Mouse (Mus musculus) testis, postnatal 14 days (tissue): ENCODE measurements at regions not wholly inside any gene's neighbourhood (a gene's known extent, or its start where the extent isn't known, plus 50 kb on each side); places are given as distances from the start of the nearest gene placed in this dataset.

Experiments
- DNase-seq: peaks from one replicate; pipeline ENCODE4 v3.0.0; 2021; ENCODE audit warnings: low spot score

DNA sequence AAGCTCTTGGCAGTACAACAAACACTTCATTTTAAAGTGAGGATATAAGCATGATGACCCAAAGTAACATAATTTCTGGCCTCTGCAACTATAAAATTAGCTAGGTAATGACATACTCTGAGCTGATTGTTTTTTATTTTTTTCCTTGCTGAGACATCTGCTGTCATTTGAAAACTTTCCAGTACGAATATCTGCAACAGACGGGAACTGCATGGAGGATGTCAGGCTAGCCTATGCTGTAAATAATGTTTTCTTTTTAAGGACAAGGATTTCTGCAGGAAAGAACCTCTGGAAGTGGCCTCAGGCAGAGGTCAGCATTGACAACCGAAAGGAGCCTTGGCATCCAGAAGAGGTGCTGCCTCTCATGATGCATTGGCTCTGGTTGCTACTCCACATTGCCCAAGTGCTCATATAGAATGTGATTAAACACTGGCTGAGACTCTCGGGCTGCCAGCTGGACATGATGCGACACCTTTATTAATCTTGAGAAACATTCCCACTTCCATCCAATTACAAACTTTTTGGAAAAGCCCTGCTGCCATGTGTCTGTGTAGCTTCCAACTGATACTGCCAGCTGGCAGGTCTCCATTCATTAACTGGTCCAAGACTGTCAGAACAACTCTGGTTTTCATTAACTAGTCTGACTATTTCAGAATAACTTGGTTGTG, 837.9 kb downstream of the Ryr2 start:
- DNase-seq, result no peak

DNA sequence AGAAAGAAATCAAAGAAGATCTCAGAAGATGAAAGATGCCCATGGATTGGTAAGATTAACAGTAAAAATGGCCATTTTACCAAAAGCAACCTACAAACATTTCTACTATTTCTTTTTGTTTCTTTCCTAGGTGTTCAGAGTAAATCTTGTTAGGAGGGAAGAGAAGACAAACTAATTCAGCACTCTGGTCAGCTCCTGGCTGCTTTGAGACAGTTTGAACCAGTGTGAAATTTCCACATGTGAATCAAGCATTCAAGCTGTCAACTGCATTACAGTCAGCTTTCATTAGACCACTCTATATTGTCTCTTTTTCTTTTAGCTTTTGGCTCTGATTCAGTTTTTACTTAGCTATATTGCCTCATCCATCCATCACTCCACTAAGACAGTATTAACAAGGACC, 859.2 kb downstream of the Ryr2 start:
- DNase-seq, result no peak

DNA sequence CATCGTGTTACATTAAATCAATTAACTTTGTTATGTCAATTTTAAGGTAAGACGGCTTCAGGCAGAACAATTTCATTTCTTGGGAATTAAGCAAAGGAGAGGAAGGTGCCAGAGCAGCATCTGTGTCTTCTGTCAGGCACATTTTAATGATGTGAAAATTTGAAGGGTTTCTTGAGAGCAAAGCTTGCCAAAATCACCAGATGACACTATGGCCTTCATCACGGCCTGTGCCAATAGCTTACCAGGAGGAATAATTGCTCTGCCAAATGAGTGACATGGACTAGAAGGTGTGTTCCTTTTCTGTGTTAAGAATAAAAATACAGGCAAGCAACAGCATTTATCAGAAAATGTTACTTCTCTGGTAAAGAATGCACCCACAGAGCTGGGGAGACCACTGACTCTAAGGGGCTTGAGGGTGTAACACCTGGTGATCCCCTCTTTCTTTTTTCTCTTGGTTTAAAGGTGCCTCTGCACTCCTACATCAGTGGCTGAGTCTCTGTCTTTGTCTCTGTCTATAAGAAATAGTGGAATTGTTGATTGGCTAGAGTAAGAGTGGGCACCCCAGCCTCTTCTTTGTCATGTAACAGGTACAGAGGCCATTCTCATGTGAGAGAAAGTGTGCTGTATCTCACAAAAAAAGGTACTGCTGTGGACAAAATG, 856.2 kb upstream of the Chrm3 start:
- no peak for DNase-seq

DNA sequence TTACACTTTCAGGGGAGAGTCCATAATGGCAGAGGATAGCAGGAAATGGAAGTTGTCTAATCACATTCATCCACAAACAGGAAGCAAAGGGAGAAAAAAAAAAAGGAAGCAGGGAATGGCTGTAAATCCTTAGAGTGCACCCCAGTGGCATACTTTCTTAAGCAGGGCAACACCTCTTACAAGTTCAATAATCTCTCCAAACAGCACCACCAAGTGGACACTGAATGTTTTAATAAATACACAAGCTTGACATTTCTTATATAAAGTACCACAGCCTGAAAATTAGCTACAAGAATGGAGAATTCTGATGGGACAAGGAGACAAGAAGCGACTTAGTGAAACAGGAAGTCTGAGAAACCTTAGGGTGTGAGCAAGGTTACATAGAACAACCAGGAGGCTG, 849.5 kb upstream of the Chrm3 start:
- DNase-seq, result no peak

DNA sequence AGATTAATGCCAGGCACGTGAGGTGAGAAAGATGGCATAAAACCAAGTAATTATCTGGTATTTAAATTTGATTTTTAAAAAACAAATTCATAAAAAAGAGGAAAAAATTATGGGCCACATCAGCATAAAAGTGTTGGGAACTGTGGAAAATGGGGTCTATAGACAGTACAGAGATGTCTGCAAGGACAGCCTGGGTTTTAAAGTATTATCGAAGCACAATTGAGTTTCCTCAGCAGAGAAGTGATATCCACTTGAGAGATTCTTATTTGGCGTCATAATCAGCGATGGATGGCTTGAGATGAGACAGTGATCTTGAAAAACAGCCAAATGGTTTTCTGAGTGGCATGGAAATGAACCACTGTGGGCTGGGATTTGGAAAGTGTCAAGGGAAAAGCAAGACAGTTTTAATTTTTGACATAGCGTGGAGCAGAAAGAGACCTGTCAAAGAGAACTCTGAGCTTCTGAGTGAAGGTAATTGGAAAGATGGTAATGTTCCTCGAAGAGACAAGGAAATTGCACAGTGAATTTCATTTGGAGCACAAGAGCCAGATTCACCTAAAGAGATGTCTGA, 844.7 kb upstream of the Chrm3 start:
- no peak for DNase-seq

DNA sequence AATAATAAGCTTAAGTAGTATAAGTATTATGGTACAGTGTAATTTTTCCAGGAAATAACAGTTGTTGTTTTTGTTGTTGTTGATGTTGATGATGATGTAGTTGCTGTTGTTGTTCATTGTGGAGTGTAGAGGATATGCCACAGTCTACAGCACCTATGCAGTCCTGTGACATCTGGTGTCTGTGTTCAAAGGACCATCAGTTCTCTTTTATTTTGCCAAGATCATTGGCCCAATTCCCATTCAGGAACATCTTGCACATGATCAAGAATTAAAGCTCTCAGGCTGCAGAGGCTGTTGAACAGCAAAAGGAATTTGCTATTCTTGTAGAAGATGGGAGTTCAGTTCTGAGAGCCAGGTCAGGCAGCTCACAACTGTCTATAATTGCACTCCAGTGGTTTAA, 841.3 kb upstream of the Chrm3 start:
- DNase-seq, result no peak

DNA sequence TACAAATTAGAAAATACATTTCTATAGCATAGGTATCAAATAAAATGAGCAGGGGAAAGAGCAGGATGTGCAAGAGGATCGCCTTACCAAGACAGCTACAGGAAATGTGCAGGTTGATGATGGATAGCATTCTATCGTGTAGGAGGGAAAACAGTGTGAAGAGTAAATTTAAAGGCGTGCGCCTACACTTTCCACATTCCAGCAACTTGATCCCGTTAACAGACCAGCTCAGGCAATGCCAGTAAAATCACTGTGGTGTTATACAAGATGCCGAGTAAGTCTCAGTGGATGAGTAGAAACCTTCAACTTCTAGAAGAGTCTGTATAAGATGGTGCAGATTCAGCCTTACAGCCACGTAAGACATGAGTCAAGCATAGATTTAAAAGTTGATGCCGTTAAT, 831.8 kb upstream of the Chrm3 start:
- no peak for DNase-seq

DNA sequence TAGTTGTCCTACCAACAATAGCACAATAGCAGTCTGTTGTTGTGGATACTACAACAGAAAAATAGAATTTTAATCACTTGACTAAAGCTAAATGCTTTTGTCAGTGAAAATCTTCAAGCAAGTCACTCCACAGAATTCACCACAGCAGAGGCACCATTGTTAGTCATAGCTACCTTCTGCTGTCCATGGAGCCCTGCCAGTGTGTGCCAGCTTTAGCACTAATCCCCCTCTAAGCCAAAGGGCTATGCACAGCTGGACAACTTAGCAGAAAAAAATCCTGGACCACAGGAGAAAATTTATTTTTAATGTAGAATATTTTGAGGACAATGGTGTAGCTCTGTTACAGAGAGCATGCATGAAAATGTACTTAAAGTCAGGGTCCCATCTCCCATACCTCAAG, 820.5 kb upstream of the Chrm3 start:
- no peak for DNase-seq

DNA sequence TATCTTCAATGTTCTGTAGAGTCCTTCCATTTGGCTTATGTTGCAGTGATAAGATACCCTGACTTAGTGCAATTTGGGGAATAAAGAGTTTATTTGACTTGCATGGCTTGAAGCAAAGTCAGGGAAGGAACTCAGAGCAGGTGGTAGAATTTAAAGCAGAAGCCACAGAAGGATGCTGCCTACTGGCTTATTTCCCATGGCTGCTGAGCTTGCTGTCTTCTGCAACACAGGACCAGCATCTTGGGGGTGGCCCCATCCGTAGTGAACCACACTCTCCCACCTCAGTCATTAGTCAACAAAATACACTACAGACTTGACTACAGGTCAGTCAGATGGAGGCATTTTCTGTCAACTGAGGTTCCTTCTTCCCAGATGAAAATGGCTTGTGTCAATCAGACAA, 819.7 kb upstream of the Chrm3 start:
- DNase-seq, result no peak

DNA sequence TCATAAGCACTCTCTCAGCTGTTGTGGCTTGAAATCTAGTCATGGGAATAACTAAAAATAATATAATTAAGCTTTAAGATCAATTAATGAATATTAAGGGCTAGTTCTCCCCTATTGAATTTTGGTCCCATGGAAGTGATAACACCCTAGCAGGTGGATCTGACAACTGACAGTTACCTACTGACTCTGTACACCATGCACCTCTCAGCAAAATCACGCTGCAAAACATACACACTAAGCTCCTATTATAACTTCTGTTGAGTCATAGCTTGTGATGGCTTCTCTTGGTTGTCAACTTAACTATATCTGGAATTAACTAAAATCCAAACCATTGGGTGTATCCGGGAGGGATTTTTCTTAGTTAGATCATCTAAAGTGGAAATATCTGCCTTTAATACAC, 817.9 kb upstream of the Chrm3 start:
- no peak for DNase-seq

DNA sequence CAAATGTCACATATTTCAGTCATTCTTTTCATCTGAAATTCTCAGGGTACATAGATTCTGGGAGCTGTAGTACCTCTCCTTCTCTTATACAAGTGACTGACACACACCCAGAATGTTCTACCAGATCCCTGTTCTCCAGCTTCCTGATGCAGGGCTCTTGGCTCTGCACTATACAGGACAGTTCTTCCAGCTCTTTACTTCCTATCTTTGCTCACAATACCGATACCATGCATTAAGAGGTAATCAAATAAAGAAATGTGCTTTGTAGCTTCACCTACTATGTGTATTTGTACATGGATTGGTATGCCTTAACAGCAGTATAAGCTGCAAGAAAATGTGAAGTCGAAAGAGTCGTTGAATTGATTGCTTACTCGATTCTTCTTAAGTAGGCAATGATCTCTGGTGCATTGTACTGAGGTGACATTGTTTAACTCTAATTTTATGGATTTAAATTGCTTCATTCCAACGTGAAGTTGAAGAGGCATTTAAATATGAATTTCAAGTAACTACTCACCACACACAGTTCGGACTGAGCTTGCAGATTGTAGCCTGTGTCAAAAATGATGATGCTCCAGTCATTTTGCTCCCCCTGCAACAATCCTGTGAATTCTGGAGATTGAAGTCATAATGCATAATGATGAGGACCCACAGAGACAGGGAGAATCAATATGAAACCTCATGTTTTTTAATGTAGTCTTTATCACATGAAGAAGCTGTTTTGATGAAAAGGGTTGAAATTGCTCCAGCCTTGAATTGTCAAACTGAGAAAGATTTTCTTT, 817.2 kb upstream of the Chrm3 start:
- no peak for DNase-seq

DNA sequence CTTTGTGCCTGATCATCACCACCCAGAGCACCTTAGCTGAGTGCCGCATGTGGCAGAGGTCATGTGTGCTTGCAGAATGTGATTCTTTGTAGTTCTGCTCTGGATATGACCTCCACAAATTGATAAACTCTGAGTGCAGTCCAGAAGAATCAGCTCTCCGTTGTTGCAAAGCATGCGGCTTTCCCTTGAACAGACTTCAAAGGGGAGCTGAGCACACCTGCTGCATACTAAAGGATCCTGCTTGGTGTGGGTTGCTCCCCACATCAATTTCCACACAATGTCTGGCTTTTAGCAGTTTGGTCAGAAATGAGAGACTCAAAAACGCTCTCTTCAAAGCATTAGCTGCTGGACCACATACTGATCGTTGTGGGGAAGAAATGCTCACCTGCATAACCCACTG, 806.5 kb upstream of the Chrm3 start:
- no peak for DNase-seq

DNA sequence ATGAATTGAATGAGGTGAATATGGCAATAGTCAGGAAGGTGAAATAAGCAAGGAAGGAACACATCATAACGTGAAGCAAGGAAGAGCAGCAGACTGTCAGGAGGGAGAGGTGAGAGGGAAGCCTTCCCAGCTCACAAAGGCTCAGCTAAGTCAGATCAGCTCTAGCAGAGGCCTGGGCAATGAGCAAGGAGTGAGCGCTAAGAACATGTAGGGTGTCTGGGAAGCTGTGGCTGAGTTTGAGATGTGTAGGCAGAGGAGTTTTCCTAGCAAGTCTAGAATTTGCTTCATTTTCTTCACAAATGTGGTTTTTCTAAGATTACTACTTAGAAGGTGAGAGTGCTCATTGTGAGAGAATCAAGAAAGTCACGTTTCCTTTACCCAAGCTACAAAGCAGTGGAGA, 803.5 kb upstream of the Chrm3 start:
- no peak for DNase-seq

DNA sequence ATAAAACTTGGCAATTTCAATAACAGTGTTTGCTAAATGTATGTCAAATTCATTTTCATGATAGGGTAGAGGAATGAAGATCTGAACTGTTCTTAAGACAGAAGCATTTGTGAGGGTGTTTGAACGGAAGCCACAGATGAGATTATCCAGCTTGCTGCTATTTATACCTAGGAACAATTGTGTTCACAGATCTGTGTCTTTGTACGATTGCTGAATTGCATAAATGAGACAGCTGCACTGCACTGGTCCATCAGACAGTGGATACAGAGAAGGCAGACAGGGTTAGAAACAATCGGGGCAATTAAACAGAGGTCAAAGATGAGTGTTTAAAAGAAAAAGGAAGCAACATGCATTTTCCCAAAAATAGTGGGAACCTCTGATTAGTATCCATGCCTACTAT, 786.6 kb upstream of the Chrm3 start:
- no peak for DNase-seq

DNA sequence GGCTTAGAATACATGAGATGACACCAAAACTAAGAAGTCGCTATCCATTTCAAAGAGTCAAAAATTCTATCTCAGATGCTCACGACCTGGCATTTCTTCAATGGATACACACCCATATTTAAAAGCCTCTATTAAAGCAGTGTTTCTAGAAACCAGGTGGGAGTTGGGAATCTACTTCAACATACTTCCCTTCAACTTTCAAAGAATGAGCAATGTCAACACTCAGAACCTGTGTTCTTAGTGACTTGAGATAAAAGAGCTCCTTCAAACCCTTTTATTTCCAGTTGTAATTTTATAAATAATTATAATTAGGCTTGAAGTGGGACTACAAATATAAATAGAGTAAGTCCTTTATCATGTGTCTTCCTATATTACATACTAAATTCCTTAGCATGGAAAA, 747.0 kb upstream of the Chrm3 start:
- no peak for DNase-seq

DNA sequence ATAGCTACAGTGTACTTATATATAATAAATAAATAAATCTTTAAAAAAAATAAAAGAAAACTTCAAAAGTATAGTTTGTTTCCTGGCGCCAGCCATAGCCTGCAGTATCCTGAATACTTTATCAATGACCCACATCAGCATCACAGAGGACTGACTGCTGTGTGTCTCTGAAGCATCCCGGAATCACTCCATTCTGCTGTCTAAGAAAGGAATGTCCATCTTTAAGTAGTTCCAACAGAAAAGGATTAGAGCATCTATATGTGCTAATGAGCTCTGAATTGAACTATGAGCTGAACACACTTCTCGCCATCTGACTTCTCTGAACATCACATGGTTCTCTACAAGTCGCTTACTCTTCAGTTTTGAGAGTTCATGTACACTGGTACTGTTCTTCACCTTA, 745.8 kb upstream of the Chrm3 start:
- DNase-seq, result no peak

DNA sequence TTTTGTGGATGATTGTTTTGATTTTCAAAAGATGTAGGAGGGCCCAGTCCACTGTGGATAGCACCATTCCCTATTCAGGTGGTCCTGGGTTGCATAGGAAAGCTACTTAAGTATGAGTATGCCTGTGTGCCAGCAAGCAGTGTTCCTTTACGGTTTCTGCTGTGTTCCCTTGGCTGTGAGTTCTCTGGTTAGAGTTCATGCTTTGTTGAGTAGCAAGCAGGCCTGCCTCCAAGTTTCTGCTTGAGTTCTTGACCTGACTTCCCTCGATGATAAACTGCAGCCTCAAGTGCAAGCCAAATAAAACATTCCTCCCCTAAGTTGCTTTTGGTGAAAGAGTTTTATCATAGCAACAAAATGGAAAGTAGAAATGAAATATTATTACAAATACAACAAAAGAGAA, 744.9 kb upstream of the Chrm3 start:
- DNase-seq, result no peak

DNA sequence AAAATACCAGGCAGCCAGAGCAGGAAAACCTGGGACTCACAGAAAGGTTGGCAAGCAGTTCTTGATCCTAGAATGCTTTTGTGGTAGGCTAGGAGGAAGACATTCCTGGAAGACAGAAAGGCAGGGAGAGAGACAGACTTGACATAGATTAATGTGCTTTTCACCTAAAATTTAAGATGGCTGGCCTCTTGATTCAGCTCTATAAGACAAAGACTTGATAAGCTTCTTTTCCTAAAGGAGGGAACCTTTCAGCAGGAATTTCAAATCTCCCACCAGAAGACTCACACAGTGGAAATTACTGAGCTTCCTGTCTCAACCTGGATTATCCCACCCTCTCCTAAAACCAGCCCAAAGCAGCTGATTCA, 738.9 kb upstream of the Chrm3 start:
- DNase-seq, result no peak

DNA sequence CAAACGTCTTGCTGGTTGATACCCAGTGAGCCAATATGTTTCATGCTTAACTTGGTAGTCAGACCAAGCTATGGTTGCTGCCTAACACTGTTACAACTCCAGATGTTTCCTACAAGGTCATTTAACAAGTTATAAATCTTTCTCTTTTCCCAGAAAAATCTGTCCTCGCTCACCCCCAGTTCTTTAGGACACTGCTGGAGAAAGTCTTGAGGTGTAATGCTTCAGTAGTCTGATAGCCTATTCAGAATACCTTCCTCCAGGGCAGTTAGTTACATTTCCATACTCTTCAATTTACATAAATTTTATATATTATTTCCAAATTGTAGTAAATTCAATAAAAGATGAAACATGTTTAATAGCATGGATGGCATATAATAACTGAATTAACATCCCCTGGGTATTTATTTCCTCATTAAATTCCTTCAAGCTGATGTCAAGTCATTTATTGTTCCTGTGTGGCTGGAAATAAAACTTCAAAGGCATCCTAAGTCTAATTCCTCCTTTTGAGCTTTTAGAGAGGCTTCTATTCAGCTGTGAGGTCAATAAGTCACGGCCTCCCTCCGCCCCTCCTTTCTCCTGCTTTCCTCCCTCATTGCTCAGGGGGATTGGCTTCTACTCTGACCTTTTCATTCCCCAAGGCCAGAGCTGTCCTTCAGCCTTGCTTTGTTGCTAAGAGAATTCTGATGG, 738.4 kb upstream of the Chrm3 start:
- peak; percentile 6 for DNase-seq

DNA sequence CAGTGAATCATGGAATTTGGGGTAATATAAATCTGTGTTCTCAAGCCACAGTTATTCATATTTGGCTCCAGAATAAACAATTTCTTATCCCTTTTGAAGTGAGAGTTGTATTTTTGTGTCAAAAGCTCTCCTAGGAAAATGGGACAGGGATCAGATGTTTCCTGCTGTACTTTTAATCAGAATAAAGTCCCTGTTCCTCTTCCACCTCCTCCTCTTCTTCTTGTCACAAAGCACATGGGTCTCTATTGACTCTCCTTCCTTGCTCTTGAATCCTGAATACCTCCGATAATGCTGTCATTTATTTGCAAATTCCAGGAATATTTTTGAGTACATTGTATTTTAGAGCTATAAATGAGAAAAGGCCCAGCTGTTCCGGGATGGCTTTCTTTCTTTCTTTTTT, 732.3 kb upstream of the Chrm3 start:
- no peak for DNase-seq
